Mouse (Mus musculus): ENCODE measurements around the gene Dnah5.

Dnah5 gene

GRCm38 (mm10) chr15:28203111-28204075, at the start of gene Dnah5:
Gene Dnah5 (plus strand): TSS chr15:28203752.
- DNase-seq (ENCODE audit: low spot score), result no peak

GRCm38 (mm10) chr15:28154822-28155501, 48.6 kb upstream of the Dnah5 start:
- DNase-seq (ENCODE audit: low spot score), result peak; percentile 34

DNA sequence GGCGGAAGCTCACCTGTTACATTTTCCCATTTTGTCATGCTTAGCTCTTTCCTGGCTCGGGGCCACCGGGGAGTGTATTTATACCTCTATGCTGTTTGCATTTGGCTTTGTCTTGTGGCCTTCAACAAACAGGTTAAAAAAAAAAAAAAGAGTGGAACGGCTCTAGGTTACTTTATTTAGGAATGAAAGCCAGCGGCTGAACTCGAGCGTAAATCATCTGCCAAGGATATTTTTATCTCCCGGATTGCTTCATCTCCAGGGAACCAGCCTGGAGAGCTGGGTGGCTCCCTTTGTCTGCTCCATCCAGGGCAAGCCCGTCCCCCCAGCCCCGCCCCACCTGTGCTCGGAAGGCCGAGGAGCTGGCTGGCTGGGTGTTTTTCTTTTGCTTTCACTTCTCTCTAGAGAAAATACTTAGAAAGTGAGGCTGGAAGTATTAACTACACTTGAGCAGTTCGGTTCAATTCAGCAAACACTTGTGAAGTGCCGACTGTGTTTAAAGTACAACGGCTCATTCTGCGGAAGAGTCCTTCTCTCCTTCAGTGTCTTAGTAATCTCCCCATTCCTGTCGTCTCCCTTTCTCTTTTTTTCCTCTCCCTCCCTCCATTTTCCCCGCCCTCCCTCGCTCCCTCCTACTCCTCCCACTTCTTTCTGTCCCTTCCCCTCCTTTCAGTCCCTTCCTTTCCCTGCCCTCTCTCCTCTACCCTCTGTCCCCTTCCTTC, 44.6 kb upstream of the Dnah5 start:
- peak; percentile 10 for DNase-seq (ENCODE audit: low spot score)

DNA sequence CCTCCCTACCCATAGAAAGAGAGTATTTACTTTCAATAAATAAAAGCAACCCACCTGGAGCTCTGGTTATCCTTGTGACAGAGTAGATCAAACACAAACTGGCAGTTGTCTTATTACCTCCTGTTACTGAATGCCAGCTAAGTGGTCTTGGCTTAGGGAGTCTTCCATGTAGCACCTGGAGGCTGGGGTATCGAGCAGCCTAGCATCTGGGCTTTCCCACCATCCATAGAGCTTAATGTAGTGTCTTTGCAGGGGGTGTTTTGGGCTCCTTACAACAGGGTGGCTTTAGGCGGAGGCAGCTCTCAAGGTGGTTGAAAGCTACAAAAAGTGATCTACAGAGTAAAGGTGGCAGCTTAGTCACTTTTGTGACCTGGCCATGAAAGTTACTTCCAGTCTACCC, 41.3 kb upstream of the Dnah5 start:
- DNase-seq (ENCODE audit: low spot score), result no peak

DNA sequence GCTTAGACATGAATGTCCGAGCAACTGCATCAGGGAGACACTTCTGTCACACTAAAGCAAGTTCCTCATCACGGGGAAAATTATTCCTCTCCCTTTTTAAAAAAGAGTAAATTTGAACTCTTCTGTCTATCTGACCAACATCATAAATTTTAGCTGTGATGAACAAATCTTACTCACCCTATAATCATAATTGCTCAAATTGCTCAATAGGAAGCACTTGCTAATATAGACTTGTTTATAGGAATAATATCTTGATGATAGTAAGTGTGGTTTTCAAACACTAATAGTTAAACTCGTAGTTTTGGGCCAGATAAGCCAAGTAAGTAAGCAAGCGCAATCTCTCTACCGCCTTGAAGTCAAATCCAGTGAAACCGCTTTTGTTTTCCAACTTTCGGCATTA, 38.3 kb upstream of the Dnah5 start:
- DNase-seq (ENCODE audit: low spot score), result no peak

- DNase-seq (ENCODE audit: low spot score), result no peak
These were observed 37.5 kb upstream of the Dnah5 start for GRCm38 (mm10) chr15:28166090-28166489.

DNA sequence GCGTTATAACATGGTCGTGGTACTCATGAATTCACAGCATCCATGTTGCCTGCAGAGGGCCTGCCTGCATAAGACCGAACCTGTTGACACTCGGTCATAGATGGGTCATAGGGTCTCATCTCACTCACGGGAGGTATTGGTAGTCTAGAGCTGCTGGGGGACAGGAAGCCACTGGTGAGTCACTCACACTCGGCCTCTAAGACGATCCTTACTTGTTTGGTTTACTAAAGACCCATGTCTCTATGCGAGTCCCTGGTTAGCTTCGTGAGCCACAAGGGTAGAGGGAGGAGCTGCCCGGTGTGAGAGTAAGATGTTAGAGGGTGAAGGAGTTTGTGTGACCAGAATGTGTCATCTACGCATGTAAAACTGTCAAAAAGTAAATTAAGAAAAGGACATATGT, 24.6 kb upstream of the Dnah5 start:
- DNase-seq (ENCODE audit: low spot score), result no peak

GRCm38 (mm10) chr15:28179556-28179955, 24.0 kb upstream of the Dnah5 start:
- DNase-seq (ENCODE audit: low spot score), result no peak

DNA sequence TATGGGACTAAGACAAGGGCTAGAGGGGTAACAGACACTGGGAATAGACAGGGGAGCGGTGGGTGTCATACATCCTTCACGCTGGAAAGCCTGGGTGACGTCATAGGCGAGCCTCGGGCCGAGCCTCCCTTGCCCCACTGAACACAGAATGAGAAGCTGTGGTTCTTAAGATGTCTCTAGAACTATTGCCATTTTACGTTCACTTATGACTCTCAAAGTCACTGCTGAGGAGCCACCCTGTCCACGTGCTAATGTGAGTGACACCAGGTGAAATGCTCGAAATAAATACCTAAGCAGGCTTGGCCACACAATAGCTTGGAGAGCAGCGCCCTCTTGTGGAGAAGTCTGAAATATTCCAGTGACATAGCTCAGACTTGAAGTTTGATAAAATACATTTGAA, 21.7 kb upstream of the Dnah5 start:
- peak; percentile 70 for DNase-seq (ENCODE audit: low spot score)

GRCm38 (mm10) chr15:28182567-28182966, 21.0 kb upstream of the Dnah5 start:
- no peak for DNase-seq (ENCODE audit: low spot score)

DNA sequence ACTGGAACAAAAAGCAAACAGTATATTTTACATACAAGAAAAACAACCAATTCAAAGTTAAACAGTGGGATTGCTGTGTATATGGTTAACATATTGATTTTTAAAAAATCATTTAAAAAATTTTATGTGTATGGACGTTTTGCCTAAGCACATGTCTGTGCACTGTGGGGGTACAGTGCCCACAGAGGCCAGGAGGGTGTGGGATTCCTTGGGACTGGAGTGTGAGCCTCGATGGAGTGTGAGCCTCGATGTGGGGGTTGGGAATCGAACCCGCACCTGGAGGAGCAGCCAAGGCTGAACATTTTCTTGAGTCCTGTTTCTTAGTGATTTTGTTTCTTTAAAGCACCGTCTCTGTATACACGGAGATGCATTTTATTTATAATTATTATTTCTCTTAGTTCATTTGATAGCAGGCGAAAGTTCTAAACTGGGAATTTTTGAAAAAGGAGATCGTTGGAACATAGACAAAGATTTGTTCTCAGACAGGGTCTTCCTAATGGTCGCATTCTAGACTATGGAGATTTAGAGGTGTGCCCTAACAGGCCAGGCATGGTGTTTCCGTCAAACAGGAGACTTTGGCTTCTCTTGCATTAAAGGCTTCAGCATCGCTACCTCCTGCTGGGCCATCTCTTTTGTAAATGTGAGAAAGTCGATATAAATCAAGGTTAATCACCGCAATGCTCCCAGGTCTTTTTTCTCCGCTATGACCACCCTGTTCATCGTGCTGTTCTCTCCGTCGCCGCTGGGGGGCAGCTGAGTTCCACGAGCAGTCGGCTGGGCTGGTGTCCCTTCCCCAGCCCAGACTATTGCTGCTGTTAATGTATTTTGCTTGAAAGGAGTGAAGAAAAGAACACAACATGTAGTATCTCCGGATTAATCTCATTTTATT, 15.8 kb upstream of the Dnah5 start:
- DNase-seq (ENCODE audit: low spot score), result peak; percentile 32

DNA sequence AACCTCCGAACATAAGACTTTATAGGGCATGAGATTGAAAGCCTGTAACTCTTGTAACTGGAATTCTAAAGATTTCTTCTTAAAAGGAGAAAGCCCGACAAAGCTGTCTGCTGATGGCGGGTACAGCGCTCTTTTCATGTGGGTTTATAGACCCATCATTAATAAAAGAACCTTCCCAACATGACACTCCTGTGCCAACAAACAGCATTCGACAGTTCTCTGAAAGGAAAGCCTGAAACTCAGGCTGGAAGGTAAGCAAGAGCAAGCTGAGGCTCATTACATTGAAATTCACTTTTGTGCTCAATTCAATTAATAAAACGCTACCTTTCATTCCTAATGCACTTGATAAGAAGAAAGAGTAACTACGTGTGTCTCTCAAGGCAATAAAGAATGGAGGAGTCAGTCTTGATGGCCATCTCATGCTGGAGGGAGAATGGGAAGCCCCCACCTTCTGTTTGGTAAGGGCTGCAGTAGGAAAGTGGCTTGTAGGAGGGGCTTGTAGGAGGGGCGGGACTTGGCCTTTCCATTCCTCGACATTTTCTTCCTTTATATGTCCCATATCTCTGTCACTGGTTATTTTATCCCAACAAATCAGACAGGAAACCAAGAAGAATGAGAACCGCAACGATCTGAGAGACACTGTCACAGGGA, 15.1 kb upstream of the Dnah5 start:
- DNase-seq (ENCODE audit: low spot score), result no peak

GRCm38 (mm10) chr15:28189668-28190067, 13.9 kb upstream of the Dnah5 start:
- DNase-seq (ENCODE audit: low spot score), result no peak

DNA sequence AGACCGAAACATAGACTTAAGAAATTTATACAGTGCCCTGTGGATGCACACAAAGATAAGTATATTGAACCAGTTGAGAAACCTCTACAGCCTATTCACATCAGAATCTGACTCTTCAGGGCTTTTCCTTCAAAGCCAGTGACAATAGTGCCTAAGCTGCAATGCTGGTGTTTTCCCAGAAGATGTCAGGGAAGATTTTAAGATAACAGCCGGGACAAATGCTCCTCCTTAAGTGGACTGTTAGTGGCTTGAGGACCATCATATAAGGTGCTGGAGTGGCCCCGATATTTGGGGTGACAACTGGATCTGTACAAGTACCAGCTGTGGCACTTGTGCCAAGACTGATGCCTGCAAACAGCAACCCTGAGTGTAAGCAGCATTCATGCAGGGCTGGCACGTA, 4.9 kb upstream of the Dnah5 start:
- no peak for DNase-seq (ENCODE audit: low spot score)

DNA sequence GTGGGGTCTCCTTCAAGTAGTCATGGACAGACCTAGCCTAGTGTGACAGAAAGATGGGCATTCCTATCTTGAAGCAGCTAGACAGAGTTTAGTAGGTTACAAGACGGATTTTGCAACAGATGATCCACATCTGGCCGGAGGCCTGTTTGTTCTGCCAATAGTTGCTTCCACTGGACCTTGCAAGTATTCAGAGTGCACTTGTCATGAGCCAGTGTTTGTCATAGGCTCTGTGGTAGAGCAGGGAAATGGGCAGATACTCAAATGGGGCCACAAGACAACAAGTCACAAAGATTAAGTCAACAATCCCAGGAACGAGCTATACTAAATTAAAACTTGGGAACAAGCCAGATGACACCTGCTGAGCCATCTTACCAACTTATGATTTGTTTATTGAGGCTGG, 1.1 kb downstream of the Dnah5 start:
- DNase-seq (ENCODE audit: low spot score), result no peak

GRCm38 (mm10) chr15:28207545-28207944, 4.0 kb downstream of the Dnah5 start:
- no peak for DNase-seq (ENCODE audit: low spot score)

- DNase-seq (ENCODE audit: low spot score), result peak; percentile 7
These were observed 9.5 kb downstream of the Dnah5 start for GRCm38 (mm10) chr15:28213057-28213456.

DNA sequence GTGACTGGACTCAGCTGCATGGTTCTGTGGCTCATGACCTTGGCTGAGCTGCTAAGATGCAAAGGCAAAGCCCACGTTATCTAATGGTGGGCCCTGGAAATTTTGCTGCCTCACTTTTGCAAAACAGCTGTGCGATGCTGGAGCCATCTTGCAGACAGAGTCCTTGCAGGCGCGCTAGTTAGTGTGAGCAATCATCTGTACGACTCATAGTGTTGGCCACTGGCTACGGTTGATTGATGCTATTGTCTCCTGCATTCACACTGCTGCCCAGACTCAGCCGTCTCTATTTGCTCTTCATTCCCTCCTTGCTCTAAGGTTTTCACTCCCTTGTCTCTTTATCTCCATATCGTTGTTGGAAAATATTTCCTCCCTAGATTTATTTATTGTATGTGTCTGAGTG, 12.8 kb downstream of the Dnah5 start:
- no peak for DNase-seq (ENCODE audit: low spot score)

DNA sequence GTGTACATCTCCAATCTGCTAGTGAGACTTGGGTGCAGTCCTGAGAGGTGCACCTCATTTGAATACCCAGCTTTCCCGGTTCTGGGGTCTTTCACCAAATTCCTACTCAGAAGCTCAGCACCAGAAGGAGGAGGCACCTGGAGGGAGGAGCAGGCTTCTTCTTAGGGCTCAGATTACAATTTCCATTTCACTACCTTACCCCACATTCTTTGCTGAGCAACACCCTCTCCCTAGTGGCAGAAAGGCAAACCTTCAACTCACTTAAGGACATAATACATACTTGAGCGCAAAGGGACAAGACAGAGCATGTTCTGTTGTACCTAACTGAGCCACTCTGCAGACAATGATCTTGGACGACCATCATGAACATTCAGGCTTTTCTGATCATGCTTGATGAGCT, 23.8 kb downstream of the Dnah5 start:
- no peak for DNase-seq (ENCODE audit: low spot score)

DNA sequence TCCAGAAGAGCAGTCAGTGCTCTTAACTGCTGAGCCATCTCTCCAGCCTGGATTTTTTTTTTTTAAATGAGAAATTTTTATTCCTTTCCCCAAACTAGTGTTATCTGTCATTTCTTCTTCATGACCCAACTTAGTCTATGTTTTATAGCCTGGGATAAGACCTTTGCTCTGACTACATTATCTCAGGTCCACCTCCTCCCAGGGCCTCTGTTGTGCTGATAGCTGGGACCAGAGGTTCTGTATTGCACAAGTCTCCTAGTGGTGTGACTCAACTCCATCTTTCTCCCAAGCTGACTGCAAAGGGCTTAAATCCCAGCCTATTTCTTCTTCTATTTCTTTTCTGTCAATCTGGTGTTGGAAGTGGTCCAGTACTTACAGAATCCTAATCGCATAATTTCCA, 56.7 kb downstream of the Dnah5 start:
- DNase-seq (ENCODE audit: low spot score), result no peak

GRCm38 (mm10) chr15:28299438-28299837, 95.9 kb downstream of the Dnah5 start:
- DNase-seq (ENCODE audit: low spot score), result no peak
